Mouse (Mus musculus): ENCODE results near the gene Tsr2. TPM values are rescaled to one million over a fixed set of nuclear protein-coding genes. Genes with fewer than 3 reads are reported as not detected.

Tsr2 gene
- polyA plus RNA-seq (2017; shearing (Covaris generic)) = 10 to 100 TPM; 20.1 to 23.8 TPM

DNA sequence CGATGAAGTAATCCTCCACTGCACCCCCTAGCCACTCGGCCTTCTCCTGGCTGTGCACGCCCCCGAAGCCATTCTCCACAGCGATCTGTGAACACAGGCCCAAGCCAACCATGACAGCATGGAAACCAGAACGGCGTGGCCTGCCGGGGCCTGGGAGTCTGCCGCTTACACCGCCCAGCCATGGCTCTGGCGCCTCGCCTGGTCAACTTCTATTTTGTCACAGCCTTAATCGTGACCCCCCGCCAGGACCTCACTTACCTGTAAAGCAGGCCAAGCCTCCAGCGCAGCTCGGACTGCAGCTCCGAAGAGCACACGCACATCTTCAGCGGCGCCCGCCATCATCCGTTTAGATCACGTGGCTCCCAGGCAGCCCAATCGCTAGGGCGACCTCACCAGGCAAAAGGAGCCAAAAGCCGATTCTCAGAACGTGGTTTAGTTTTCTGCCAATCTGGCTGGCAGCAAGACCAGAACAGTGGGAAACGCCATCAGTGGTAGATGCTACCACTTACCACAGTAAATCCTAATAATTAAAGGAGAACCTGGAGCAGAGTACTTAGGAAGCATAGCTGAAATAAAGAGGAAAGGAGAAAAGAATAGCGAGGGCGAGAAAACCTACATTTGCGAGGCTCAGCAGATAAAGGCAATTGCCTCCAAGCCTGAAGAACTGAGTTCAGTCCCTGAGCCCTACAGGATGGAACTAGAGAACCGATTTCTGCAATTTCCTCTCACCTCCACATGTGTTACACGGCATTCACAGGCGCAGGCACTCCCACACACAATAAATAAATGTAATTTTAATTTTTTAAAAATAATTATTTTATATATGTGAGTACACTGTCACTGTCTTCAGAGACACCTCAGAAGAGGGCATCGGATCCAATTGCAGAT is at the start of gene Tsr2:
Tsr2 (minus strand) TSS at position 373 of the 888 bp plus-strand sequence.

DNA sequence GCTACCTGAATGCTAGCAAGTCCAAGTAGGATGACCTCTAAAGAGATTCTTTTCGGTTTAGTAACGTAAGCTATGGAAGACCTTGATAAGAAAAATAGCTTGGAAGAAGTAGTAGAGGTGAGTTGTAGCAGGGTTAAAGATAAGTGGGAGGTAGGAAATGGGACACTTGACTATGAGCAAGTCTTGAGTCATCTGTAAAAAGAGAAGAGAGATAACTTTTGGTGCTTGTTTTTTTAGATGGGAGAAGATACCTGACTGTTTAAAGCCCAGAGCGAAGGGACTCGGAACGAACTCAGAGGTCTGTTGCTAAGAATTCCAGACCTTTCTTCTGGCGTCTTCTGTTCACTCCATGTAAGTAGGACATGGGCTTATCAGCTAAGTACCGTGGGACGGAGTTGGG is 50.5 kb downstream of the Tsr2 start, which contains the start of gene Fgd1:
Fgd1 (plus strand) TSS at position 301 of the 400 bp plus-strand sequence.

Other genes with a start within 250 kb of the Tsr2 start
- 10 to 100 TPM; 17.0 to 18.3 TPM for gene Gnl3l, start 79.2 kb downstream of the Tsr2 start, polyA plus RNA-seq (2017; shearing (Covaris generic))
- gene Fgd1, start 50.4 kb downstream of the Tsr2 start, polyA plus RNA-seq (2017; shearing (Covaris generic)) = 1 to 10 TPM; 1.2 to 2.3 TPM
- under 1 TPM; 0.14 to 0.70 TPM for gene Wnk3, start 101.5 kb upstream of the Tsr2 start, polyA plus RNA-seq (2017; shearing (Covaris generic))
- 1 to 10 TPM; 3.4 to 5.1 TPM for gene Fam120c, start 247.6 kb upstream of the Tsr2 start, polyA plus RNA-seq (2017; shearing (Covaris generic))